8 mouse cellular contexts compared by ENCODE assay signal in genomic region chr10:18388784-18389575, GRCm38 (mm10).
DNase-seq lines count a peak whose midpoint lies in the region; ATAC-seq and TF ChIP-seq lines count a peak whose summit lies in the region.

No protein-coding gene starts in this region.

- no peaks in the 10 kb centered on the region for H3K36me3 ChIP-seq in ES-E14 (ENCODE audit: control insufficient read depth, insufficient read depth, low read length, poor library complexity, severe bottlenecking)
- no peaks in the 10 kb centered on the region for H3K36me3 ChIP-seq in forebrain, embryonic 12.5 days (replicated peaks)
- no peaks in the 10 kb centered on the region for H3K36me3 ChIP-seq in lung, postnatal 0 days (ENCODE audit: insufficient read depth, low read length)

- 0 out of 2 replicates have a peak overlapping the region, but pooled peaks have one; percentile 7 for H3K27ac ChIP-seq in ES-E14 (ENCODE audit: insufficient read depth, low read depth, low read length, poor library complexity, severe bottlenecking)
- peak overlapping the region; percentile 51 for H3K27ac ChIP-seq in forebrain, embryonic 12.5 days
- H3K27ac ChIP-seq in lung, postnatal 0 days (ENCODE audit: low read length) = no peak overlapping the region

- no peaks in the 10 kb centered on the region; the same call in 1 of the 2 replicates for H3K27me3 ChIP-seq in forebrain, embryonic 12.5 days
- no peaks in the 10 kb centered on the region for H3K27me3 ChIP-seq in lung, postnatal 0 days (replicated peaks; ENCODE audit: insufficient read depth, low read length)

- no peak overlapping the region for H3K4me3 ChIP-seq in ES-E14 (ENCODE audit: insufficient read depth in 1 of 2, low read depth in 1 of 2, low read length in 2 of 2, poor library complexity in 1 of 2, severe bottlenecking in 1 of 2)
- H3K4me3 ChIP-seq in forebrain, embryonic 12.5 days (replicated peaks) = no peak overlapping the region
- H3K4me3 ChIP-seq in lung, postnatal 0 days (ENCODE audit: low read depth, low read length) = no peak overlapping the region

- H3K9ac ChIP-seq in ES-E14 (ENCODE audit: insufficient read depth, low read depth, low read length, poor library complexity, severe bottlenecking) = no peak overlapping the region
- no peak overlapping the region for H3K9ac ChIP-seq in forebrain, embryonic 12.5 days
- no peak overlapping the region for H3K9ac ChIP-seq in lung, postnatal 0 days (replicated peaks; ENCODE audit: low read depth)

- intact Hi-C loops in heart, postnatal 25 days (cut with DNase I) = loop anchor here (2.0 kb wide), 1 partner anchor 144 kb away; no protein-coding TSS in a partner anchor

- H3K9me3 ChIP-seq in ES-E14 (ENCODE audit: control insufficient read depth, insufficient read depth, low read depth, low read length) = no peaks in the 10 kb centered on the region
- H3K9me3 ChIP-seq in forebrain, embryonic 12.5 days = no peaks in the 10 kb centered on the region
- H3K9me3 ChIP-seq in lung, postnatal 0 days (ENCODE audit: low read length) = no peaks in the 10 kb centered on the region

- DNase-seq in ES-E14 (ENCODE audit: low read depth, low spot score) = peak; percentile 76
- DNase-seq in adrenal gland, postnatal 14 days = peak; percentile 70
- DNase-seq in heart, postnatal 25 days (ENCODE audit: low spot score) = peak; percentile 38
- DNase-seq in kidney, postnatal 4 days = peak; percentile 78 to 87
- peak; percentile 91 for DNase-seq in lung, postnatal 0 days (ENCODE audit: low spot score)
- peak; percentile 36 for DNase-seq in retina, postnatal 7 days (ENCODE audit: low read depth, low spot score)

- in situ Hi-C loops in ES-E14 (cut with MboI; ENCODE audit: low sequenced_read_pairs in 2 of 2, unreplicated experiment in 2 of 2) = no loop called here

- ATAC-seq in forebrain, embryonic 12.5 days (ENCODE audit: low FRiP score) = peak; percentile 70; the same call in 1 of the 2 replicates
- ATAC-seq in lung, postnatal 0 days = peak; percentile 90
- no peak for ATAC-seq in monocyte, adult 5-6 weeks (replicated peaks; ENCODE audit: insufficient number of reproducible peaks, low FRiP score, low TSS enrichment, poor library complexity, severe bottlenecking)

- peaks cover 0 to 10% of the 10 kb centered on the region in 2 experiments; a peak in 2 of 4 replicates for H3K4me1 ChIP-seq in ES-E14 (ENCODE audit: control insufficient read depth in 2 of 2, insufficient read depth in 2 of 2, low read length in 2 of 2, poor library complexity in 1 of 2)
- peaks cover 7% of the 10 kb centered on the region for H3K4me1 ChIP-seq in forebrain, embryonic 12.5 days
- H3K4me1 ChIP-seq in lung, postnatal 0 days (ENCODE audit: insufficient read depth, low read depth, low read length) = no peaks in the 10 kb centered on the region

- TF ChIP-seq EP300 in lung, postnatal 0 days (IDR thresholded peaks at IDR 0.05) = no peak

- peak; percentile 87 for TF ChIP-seq CTCF in lung, postnatal 0 days (IDR thresholded peaks at IDR 0.05)

- WGBS in forebrain, embryonic 12.5 days = 33% methylated on average over 10 of the region's 10 CpGs
- WGBS in lung, postnatal 0 days = 24% methylated on average over 10 of the region's 10 CpGs

- no peak overlapping the region for H3K4me2 ChIP-seq in forebrain, embryonic 12.5 days
- peak overlapping the region; percentile 32 for H3K4me2 ChIP-seq in lung, postnatal 0 days (replicated peaks; ENCODE audit: low read depth, low read length)

TF ChIP-seq in ES-E14, 5 proteins besides CTCF, POLR2A, EP300 and RAD21:
- TF ChIP-seq ZC3H11A (IDR thresholded peaks at IDR 0.05; ENCODE audit: borderline replicate concordance, low read depth, low read length) = 0 out of 2 replicates have a peak, but pooled peaks have one; percentile 15
- TF ChIP-seq ZNF384 (IDR thresholded peaks at IDR 0.05; ENCODE audit: low read depth, low read length) = no peak

Comparison
In these comparisons a context has a peak if more than half of its experiments do, and no peak if none do; other contexts are left out.
1. DNase-seq: peak in every context shown above with its lines; median percentile 91 in lung, postnatal 0 days; 82 in kidney, postnatal 4 days; 76 in ES-E14; 70 in adrenal gland, postnatal 14 days; 38 in heart, postnatal 25 days; 36 in retina, postnatal 7 days.